Mouse (Mus musculus): ENCODE results near the gene Atp8b4. TPM values are rescaled to one million over a fixed set of nuclear protein-coding genes. Genes with fewer than 3 reads are reported as not detected.

The Atp8b4 gene
- polyA plus RNA-seq, 1 experiment from 2014 or later = 0.18 TPM

DNA sequence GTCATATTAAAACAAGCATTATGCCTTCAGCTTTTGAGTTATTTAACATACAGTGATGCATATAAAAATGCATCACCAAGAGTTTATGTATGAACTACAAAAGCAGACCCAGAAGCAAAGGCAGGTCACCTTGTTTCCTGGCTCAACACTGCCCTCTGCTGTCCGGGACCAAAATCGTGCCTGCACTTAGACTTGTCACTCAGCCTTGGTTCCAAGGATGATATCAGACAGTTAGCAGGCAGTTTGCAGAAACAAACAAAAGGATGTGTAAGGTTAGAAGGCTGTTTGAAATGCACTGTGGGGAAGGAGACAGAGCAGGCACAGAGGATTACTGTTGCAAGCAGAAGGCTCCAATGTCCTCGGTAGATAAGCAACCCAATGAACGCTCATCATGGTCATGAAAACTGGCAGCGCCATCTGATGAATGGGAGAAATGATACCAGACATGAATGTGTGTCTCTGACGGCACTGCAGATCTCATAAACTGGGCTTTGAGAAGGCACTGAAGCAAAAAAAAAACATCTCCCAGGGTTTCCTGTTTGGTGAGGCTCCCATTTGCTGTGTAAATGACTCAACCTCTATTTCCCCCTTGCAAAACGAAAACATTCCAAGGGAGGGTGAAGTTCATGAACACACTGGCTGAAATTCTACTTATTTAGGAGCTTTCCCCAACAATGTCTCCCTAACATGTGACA, 137.3 kb downstream of the Atp8b4 start:
- WGBS = 42% methylated on average over 7 of the region's 7 CpGs
- Histone ChIP-seq H3K27me3 (ENCODE audit: control insufficient read depth, insufficient read depth, low read length) (no peaks in the 10 kb centered on the region), H3K4me1 (ENCODE audit: control insufficient read depth, insufficient read depth, low read length) (peaks cover 7% of the 10 kb centered on the region; the same call in 1 of the 2 replicates), H3K4me2 (replicated peaks; ENCODE audit: low read depth, low read length) (no peak overlapping the region), H3K36me3 (ENCODE audit: control insufficient read depth, insufficient read depth, low read length) (no peaks in the 10 kb centered on the region), H3K27ac (ENCODE audit: low read depth, low read length) (no peak overlapping the region), H3K9ac (ENCODE audit: low read depth, low read length) (no peak overlapping the region), H3K9me3 (ENCODE audit: control insufficient read depth, low read length) (no peaks in the 10 kb centered on the region), H3K4me3 (ENCODE audit: low read length) (no peak overlapping the region)
- ATAC-seq (ENCODE audit: low FRiP score, low TSS enrichment) = peak; percentile 68; the same call in 1 of the 2 replicates

DNA sequence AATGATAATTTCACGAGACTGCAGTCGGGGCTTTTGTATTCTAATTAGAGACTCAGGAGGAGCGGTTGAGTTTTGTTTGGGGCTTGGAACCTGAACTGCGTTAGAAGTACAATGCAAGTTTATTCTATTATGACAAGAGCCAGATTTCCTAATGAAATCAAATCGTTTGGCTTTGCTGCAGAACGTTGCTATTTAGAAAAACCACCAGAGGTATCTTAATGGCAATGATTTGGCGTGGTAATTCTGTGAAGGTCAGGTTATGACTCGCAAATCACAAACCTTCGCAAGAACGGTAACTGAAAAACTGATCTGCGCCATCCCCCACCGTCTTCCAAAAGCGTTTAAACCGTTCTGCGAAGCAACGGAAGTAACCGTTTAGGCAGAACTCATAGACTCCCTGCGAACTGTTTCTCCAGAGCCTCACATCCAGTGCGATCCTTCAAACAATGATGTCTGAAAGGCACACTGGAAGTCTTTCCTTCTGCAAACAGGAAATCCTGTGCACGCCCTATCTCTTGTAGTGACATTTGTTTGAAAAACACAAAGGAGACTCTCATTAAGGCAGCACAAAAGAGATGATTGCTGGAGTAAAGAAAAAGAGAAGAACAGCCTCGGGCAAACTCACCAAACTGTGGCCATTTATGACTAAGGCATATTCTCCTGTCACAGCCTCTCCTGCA, 139.2 kb downstream of the Atp8b4 start:
- no peak for ATAC-seq (ENCODE audit: low FRiP score, low TSS enrichment)
- H3K27ac ChIP-seq (ENCODE audit: low read depth, low read length) = peak overlapping the region; percentile 11; the same call in 1 of the 2 replicates
- no peaks in the 10 kb centered on the region for H3K27me3 ChIP-seq (ENCODE audit: control insufficient read depth, insufficient read depth, low read length)
- H3K36me3 ChIP-seq (ENCODE audit: control insufficient read depth, insufficient read depth, low read length) = no peaks in the 10 kb centered on the region
- 73% methylated on average over 21 of the region's 21 CpGs for WGBS
- no peak overlapping the region for H3K9ac ChIP-seq (ENCODE audit: low read depth, low read length)
- H3K4me2 ChIP-seq (replicated peaks; ENCODE audit: low read depth, low read length) = no peak overlapping the region
- H3K4me1 ChIP-seq (ENCODE audit: control insufficient read depth, insufficient read depth, low read length) = peaks cover 7% of the 10 kb centered on the region; the same call in 1 of the 2 replicates
- H3K4me3 ChIP-seq (ENCODE audit: low read length) = no peak overlapping the region
- no peaks in the 10 kb centered on the region for H3K9me3 ChIP-seq (ENCODE audit: control insufficient read depth, low read length)

DNA sequence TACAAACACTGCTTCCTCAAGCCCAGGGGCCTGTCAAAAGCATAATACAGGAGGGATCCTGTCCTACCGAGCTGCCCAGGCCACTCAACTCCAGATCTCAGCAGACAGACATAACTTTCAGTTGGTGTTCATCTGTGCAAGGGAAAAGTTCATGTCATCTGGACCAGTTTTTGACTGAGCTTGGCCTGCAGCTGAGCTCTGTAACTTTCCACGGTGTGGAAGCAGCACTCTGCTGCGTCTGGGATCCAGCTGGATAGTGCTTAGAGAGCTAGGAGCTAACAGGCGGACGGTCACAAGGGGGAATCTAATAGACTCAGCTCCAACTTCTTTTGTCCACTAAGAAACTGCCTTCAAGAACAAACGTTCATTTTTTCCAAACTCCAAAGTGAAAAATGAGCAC, 139.8 kb downstream of the Atp8b4 start:
- Histone ChIP-seq H3K4me3 (ENCODE audit: low read length) (no peak overlapping the region), H3K36me3 (ENCODE audit: control insufficient read depth, insufficient read depth, low read length) (no peaks in the 10 kb centered on the region), H3K4me1 (ENCODE audit: control insufficient read depth, insufficient read depth, low read length) (peaks cover 7% of the 10 kb centered on the region; the same call in 1 of the 2 replicates), H3K27ac (ENCODE audit: low read depth, low read length) (peak overlapping the region; percentile 11; the same call in 1 of the 2 replicates), H3K27me3 (ENCODE audit: control insufficient read depth, insufficient read depth, low read length) (no peaks in the 10 kb centered on the region), H3K4me2 (replicated peaks; ENCODE audit: low read depth, low read length) (no peak overlapping the region), H3K9me3 (ENCODE audit: control insufficient read depth, low read length) (no peaks in the 10 kb centered on the region), H3K9ac (ENCODE audit: low read depth, low read length) (no peak overlapping the region)
- 67% methylated on average over 6 of the region's 6 CpGs for whole genome bisulfite sequencing
- ATAC-seq (ENCODE audit: low FRiP score, low TSS enrichment) = no peak

DNA sequence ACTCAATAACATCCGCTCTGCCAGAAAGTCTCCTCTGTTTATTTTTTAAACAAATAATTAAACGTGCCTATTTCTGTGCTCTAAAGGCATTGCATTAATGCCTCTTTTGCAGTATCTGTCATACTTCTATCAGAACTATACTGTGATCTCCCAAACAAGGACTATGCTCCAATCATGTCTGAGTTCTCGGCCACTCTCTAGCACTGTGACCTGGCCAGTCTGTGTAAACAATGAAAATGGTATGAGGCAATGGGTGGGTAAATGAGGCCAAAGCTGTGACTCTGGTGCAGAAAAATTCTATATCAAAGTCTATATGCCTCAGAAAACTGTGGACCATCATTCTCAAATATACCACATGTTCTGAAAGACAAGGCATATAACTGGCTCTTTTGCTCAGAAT, 140.5 kb downstream of the Atp8b4 start:
- no peaks in the 10 kb centered on the region for H3K9me3 ChIP-seq (ENCODE audit: control insufficient read depth, low read length)
- no peaks in the 10 kb centered on the region for H3K27me3 ChIP-seq (ENCODE audit: control insufficient read depth, insufficient read depth, low read length)
- no peak overlapping the region for H3K9ac ChIP-seq (ENCODE audit: low read depth, low read length)
- H3K4me1 ChIP-seq (ENCODE audit: control insufficient read depth, insufficient read depth, low read length) = peaks cover 7% of the 10 kb centered on the region; the same call in 1 of the 2 replicates
- no peak for ATAC-seq (ENCODE audit: low FRiP score, low TSS enrichment)
- no peak overlapping the region for H3K4me2 ChIP-seq (replicated peaks; ENCODE audit: low read depth, low read length)
- no peak overlapping the region for H3K27ac ChIP-seq (ENCODE audit: low read depth, low read length)
- WGBS = 86% methylated on average over 3 of the region's 3 CpGs
- H3K4me3 ChIP-seq (ENCODE audit: low read length) = no peak overlapping the region
- H3K36me3 ChIP-seq (ENCODE audit: control insufficient read depth, insufficient read depth, low read length) = no peaks in the 10 kb centered on the region

DNA sequence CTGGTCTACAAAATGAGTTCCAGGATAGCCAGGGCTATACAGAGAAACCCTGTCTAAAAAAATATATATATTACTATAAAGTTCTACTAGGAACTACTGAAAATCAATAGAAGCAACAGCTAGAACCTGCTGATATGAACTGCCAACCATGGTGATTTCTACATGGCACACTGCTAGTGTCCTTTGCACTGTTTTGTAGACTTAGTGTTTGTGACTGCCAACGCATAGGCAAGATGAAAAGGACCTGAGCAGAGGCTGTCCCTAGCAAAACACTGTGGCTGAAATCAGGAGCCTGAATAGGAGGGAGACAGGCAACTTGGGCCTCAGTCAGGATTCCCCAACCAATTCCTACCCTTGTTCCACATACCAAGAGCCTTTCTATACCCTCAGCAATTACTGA, 141.2 kb downstream of the Atp8b4 start:
- ATAC-seq (ENCODE audit: low FRiP score, low TSS enrichment) = no peak
- WGBS = 96% methylated on average over 1 of the region's 1 CpGs
- Histone ChIP-seq H3K4me3 (ENCODE audit: low read length) (no peak overlapping the region), H3K9ac (ENCODE audit: low read depth, low read length) (no peak overlapping the region), H3K4me2 (replicated peaks; ENCODE audit: low read depth, low read length) (no peak overlapping the region), H3K4me1 (ENCODE audit: control insufficient read depth, insufficient read depth, low read length) (peaks cover 7% of the 10 kb centered on the region; the same call in 1 of the 2 replicates), H3K27ac (ENCODE audit: low read depth, low read length) (no peak overlapping the region), H3K9me3 (ENCODE audit: control insufficient read depth, low read length) (no peaks in the 10 kb centered on the region), H3K36me3 (ENCODE audit: control insufficient read depth, insufficient read depth, low read length) (no peaks in the 10 kb centered on the region), H3K27me3 (ENCODE audit: control insufficient read depth, insufficient read depth, low read length) (no peaks in the 10 kb centered on the region)

DNA sequence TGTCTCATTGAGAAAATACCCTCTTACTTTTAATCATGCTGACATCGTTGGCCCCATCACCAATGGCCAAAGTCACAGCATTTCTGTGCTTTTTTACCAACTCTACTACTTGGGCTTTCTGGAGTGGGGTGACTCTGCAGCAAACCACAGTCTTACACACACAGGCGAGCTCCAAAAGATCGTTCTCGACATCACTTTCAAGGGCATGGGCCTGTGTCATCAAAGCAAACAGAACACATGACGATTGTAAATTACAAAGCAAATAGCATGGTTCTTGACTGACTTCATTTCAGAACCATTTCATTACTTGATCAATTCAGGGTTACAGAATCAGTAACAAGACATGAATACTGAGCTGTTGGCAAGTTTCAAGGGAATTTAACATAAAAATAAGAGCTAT, 141.7 kb downstream of the Atp8b4 start:
- 82% methylated on average over 5 of the region's 5 CpGs for WGBS
- no peak overlapping the region for H3K9ac ChIP-seq (ENCODE audit: low read depth, low read length)
- H3K4me3 ChIP-seq (ENCODE audit: low read length) = no peak overlapping the region
- no peak for ATAC-seq (ENCODE audit: low FRiP score, low TSS enrichment)
- H3K36me3 ChIP-seq (ENCODE audit: control insufficient read depth, insufficient read depth, low read length) = no peaks in the 10 kb centered on the region
- H3K27me3 ChIP-seq (ENCODE audit: control insufficient read depth, insufficient read depth, low read length) = no peaks in the 10 kb centered on the region
- peaks cover 4% of the 10 kb centered on the region; the same call in 1 of the 2 replicates for H3K4me1 ChIP-seq (ENCODE audit: control insufficient read depth, insufficient read depth, low read length)
- no peak overlapping the region for H3K4me2 ChIP-seq (replicated peaks; ENCODE audit: low read depth, low read length)
- H3K9me3 ChIP-seq (ENCODE audit: control insufficient read depth, low read length) = no peaks in the 10 kb centered on the region
- no peak overlapping the region for H3K27ac ChIP-seq (ENCODE audit: low read depth, low read length)

DNA sequence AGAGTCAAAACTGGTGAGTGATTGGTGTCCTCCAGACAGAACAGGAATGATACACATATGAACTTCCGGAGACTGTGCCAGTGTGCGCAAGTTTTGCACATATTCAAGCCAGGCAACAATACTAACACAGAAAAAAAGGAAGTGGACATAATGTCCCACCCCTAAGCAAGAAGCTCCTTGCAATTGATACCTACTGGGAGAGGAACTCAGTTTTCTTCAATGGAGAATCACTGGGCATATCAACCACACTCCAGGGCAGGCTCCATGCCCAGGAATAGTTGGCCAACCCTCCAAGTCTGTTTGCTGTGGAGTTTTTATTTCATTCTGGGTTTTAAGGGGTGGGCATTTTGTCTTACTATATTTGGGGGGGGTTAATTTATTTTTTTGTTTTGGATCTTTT, 145.2 kb downstream of the Atp8b4 start:
- H3K36me3 ChIP-seq (ENCODE audit: control insufficient read depth, insufficient read depth, low read length) = no peaks in the 10 kb centered on the region
- H3K9me3 ChIP-seq (ENCODE audit: control insufficient read depth, low read length) = no peaks in the 10 kb centered on the region
- H3K27me3 ChIP-seq (ENCODE audit: control insufficient read depth, insufficient read depth, low read length) = no peaks in the 10 kb centered on the region
- ATAC-seq (ENCODE audit: low FRiP score, low TSS enrichment) = no peak
- H3K4me2 ChIP-seq (replicated peaks; ENCODE audit: low read depth, low read length) = no peak overlapping the region
- no peak overlapping the region for H3K9ac ChIP-seq (ENCODE audit: low read depth, low read length)
- H3K27ac ChIP-seq (ENCODE audit: low read depth, low read length) = no peak overlapping the region
- 95% methylated on average over 2 of the region's 2 CpGs for WGBS
- H3K4me1 ChIP-seq (ENCODE audit: control insufficient read depth, insufficient read depth, low read length) = no peaks in the 10 kb centered on the region
- no peak overlapping the region for H3K4me3 ChIP-seq (ENCODE audit: low read length)

DNA sequence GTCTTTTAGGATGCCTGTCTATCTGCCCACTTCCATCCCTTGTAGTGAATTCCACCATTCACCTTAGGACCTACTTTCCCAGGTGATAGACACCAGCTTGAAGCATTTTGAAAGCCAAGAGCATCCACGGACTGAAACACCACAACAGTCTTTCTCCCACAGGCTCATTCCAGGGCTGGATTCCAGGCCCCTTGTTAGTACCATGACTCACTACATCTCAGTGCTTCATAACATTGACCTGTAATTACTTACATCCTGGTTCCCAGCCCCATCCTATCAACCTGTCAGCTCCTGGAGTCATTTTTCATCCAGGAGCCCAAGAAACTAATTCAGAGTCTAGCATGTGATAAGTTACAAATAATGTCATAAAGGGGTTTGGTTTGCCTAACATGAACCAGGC, 148.7 kb downstream of the Atp8b4 start:
- Histone ChIP-seq H3K4me1 (ENCODE audit: control insufficient read depth, insufficient read depth, low read length) (no peaks in the 10 kb centered on the region), H3K4me3 (ENCODE audit: low read length) (no peak overlapping the region), H3K36me3 (ENCODE audit: control insufficient read depth, insufficient read depth, low read length) (no peaks in the 10 kb centered on the region), H3K4me2 (replicated peaks; ENCODE audit: low read depth, low read length) (no peak overlapping the region), H3K27me3 (ENCODE audit: control insufficient read depth, insufficient read depth, low read length) (no peaks in the 10 kb centered on the region), H3K9me3 (ENCODE audit: control insufficient read depth, low read length) (no peaks in the 10 kb centered on the region), H3K27ac (ENCODE audit: low read depth, low read length) (no peak overlapping the region), H3K9ac (ENCODE audit: low read depth, low read length) (no peak overlapping the region)
- ATAC-seq (ENCODE audit: low FRiP score, low TSS enrichment) = no peak
- WGBS = 65% methylated on average over 1 of the region's 1 CpGs

DNA sequence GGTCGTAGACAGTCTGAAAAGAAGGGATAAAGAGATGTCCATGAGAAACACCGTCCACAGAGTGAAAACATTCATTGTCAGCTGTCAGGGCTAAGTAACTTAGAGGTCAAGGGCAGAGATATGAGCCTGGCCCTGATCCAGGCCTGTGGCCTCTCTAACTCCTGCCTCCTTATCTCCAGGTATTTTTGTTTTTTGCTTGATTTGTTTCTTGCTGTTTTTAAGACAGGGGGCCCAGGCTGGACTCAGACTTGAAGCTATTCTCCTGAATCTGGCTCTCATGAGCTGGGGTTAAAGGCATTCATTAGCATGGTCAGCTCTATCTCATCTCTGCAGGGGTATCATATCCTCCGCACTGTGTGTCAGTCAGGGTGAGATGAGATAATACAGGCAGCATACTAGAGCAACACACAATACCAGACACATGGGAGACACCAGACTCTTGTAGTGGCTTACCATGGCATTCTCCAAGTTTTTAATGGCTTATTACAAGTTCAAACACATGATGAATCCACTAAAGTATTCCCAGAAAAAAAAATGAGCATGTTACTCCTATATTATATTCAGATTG, 157.4 kb downstream of the Atp8b4 start:
- Histone ChIP-seq H3K9ac (ENCODE audit: low read depth, low read length) (no peak overlapping the region), H3K27me3 (ENCODE audit: control insufficient read depth, insufficient read depth, low read length) (no peaks in the 10 kb centered on the region), H3K27ac (ENCODE audit: low read depth, low read length) (no peak overlapping the region), H3K4me2 (replicated peaks; ENCODE audit: low read depth, low read length) (no peak overlapping the region), H3K4me3 (ENCODE audit: low read length) (no peak overlapping the region), H3K4me1 (ENCODE audit: control insufficient read depth, insufficient read depth, low read length) (no peaks in the 10 kb centered on the region), H3K36me3 (ENCODE audit: control insufficient read depth, insufficient read depth, low read length) (no peaks in the 10 kb centered on the region), H3K9me3 (ENCODE audit: control insufficient read depth, low read length) (no peaks in the 10 kb centered on the region)
- ATAC-seq (ENCODE audit: low FRiP score, low TSS enrichment) = no peak
- 66% methylated on average over 3 of the region's 3 CpGs for WGBS

All from kidney, embryonic 14.5 days (tissue).